Mouse (Mus musculus): ENCODE measurements around the gene Zdhhc18. TPM values are rescaled to one million over a fixed set of nuclear protein-coding genes. Genes with fewer than 3 reads are reported as not detected.

The Zdhhc18 gene
- total RNA-seq (2021), result 10 to 100 TPM; 24.5 to 35.2 TPM
- long read RNA-seq, experiment 1, full-length matches to known transcripts, result 3 of 32 reads
- long read RNA-seq, experiment 1, partial matches to known transcripts, result 0 of 32 reads
- long read RNA-seq, experiment 1, other reads (novel, unspliced or antisense), result 29 of 32 reads
- long read RNA-seq, experiment 2, full-length matches to known transcripts, result 4 of 40 reads
- long read RNA-seq, experiment 2, partial matches to known transcripts, result 0 of 40 reads
- long read RNA-seq, experiment 2, other reads (novel, unspliced or antisense), result 36 of 40 reads

GRCm38 (mm10) chr4:133649989-133650699 lies at the start of gene Zdhhc18:
TSS of gene Zdhhc18 (minus strand) at chr4:133650154.
- peak; percentile 74 to 78 for DNase-seq
- intact Hi-C loops (cut with DNase I), result loop anchor here (1.0 kb wide), 1 partner anchor 58 kb away; no protein-coding TSS in a partner anchor

- intact Hi-C loops (cut with DNase I), result no loop called here
- DNase-seq, result no peak
Measured at GRCm38 (mm10) chr4:133695363-133695762, 45.4 kb upstream of the Zdhhc18 start.

- intact Hi-C loops (cut with DNase I), result no loop called here
- no peak for DNase-seq
Measured at GRCm38 (mm10) chr4:133690252-133690651, 40.3 kb upstream of the Zdhhc18 start.

GRCm38 (mm10) chr4:133688417-133689067 lies 38.6 kb upstream of the Zdhhc18 start:
- intact Hi-C loops (cut with DNase I), result loop anchor here (5.0 kb wide), 1 partner anchor 1159 kb away; no protein-coding TSS in a partner anchor
- peak in 1 of 2 experiments; percentile 30 for DNase-seq

GRCm38 (mm10) chr4:133687126-133687525 lies 37.2 kb upstream of the Zdhhc18 start:
- no peak for DNase-seq
- intact Hi-C loops (cut with DNase I), result loop anchor here (5.0 kb wide), 1 partner anchor 1160 kb away; no protein-coding TSS in a partner anchor

GRCm38 (mm10) chr4:133686512-133686911 lies 36.6 kb upstream of the Zdhhc18 start:
- intact Hi-C loops (cut with DNase I), result loop anchor here (5.0 kb wide), 1 partner anchor 1161 kb away; no protein-coding TSS in a partner anchor
- no peak for DNase-seq

- no peak for DNase-seq
- intact Hi-C loops (cut with DNase I), result no loop called here
Measured at GRCm38 (mm10) chr4:133680206-133680786, 30.3 kb upstream of the Zdhhc18 start.

GRCm38 (mm10) chr4:133679629-133680028 lies 29.7 kb upstream of the Zdhhc18 start:
- intact Hi-C loops (cut with DNase I), result no loop called here
- DNase-seq, result no peak

- intact Hi-C loops (cut with DNase I), result no loop called here
- DNase-seq, result no peak
Measured at GRCm38 (mm10) chr4:133677266-133677665, 27.3 kb upstream of the Zdhhc18 start.

GRCm38 (mm10) chr4:133676189-133676588 lies 26.2 kb upstream of the Zdhhc18 start:
- no peak for DNase-seq
- intact Hi-C loops (cut with DNase I), result no loop called here

GRCm38 (mm10) chr4:133675594-133676016 lies 25.7 kb upstream of the Zdhhc18 start:
- intact Hi-C loops (cut with DNase I), result no loop called here
- peak in 1 of 2 experiments; percentile 53 for DNase-seq

- DNase-seq, result no peak
- intact Hi-C loops (cut with DNase I), result loop anchor here (1.0 to 5.0 kb wide), 2 partner anchors 78 to 138 kb away; no protein-coding TSS in a partner anchor
Measured at GRCm38 (mm10) chr4:133674331-133674695, 24.4 kb upstream of the Zdhhc18 start.

GRCm38 (mm10) chr4:133673666-133674330 lies 23.8 kb upstream of the Zdhhc18 start:
- peak in 1 of 2 experiments; percentile 57 for DNase-seq
- intact Hi-C loops (cut with DNase I), result loop anchor here (1.0 to 5.0 kb wide), 2 partner anchors 79 to 139 kb away; no protein-coding TSS in a partner anchor

GRCm38 (mm10) chr4:133672845-133673647 lies 23.1 kb upstream of the Zdhhc18 start:
- intact Hi-C loops (cut with DNase I), result loop anchor here (5.0 kb wide), 1 partner anchor 139 kb away; no protein-coding TSS in a partner anchor
- no peak for DNase-seq

GRCm38 (mm10) chr4:133671881-133672844 lies 22.2 kb upstream of the Zdhhc18 start, which contains the start of gene Pigv:
TSS of gene Pigv (minus strand) at chr4:133672647.
- DNase-seq, result peak; percentile 91 to 96
- intact Hi-C loops (cut with DNase I), result loop anchor here (1.0 to 5.0 kb wide), 3 partner anchors 103 to 157 kb away; no protein-coding TSS in a partner anchor

GRCm38 (mm10) chr4:133671184-133671880 lies 21.4 kb upstream of the Zdhhc18 start:
- peak; percentile 77 to 80 for DNase-seq
- intact Hi-C loops (cut with DNase I), result loop anchor here (1.0 to 5.0 kb wide), 3 partner anchors 104 to 157 kb away; no protein-coding TSS in a partner anchor

GRCm38 (mm10) chr4:133669652-133670210 lies 19.8 kb upstream of the Zdhhc18 start:
- intact Hi-C loops (cut with DNase I), result loop anchor here (2.0 to 5.0 kb wide), 2 partner anchors 143 to 159 kb away; no protein-coding TSS in a partner anchor
- no peak for DNase-seq
